9 mouse cellular contexts compared by ENCODE assay signal in the genomic region with DNA sequence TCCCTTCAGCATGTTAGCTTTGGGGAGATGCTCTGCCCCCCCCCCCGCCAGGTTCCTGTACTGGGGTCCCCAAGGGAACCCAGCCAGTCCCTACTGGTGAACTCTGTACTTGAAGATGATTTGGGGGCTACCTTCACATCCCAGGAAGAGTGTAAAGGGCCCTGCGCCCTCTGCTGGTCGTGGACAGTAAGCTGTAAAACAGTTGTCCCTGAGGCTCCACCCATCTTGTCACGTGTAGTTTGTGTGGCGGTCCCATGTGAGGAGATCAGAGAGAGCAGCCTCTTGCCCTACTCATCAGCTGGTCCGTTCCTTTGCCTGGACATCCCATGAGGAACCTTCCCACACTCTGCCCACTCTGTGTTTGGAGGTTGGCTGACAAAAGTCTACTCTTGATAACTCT. TPM values are rescaled to one million over a fixed set of nuclear protein-coding genes. Genes with fewer than 3 reads are reported as not detected.
DNase-seq lines count a peak whose midpoint lies in the region; ATAC-seq lines count a peak whose summit lies in the region.
"Had no signal": no experiment of that assay in that cellular context is flagged by ENCODE, and none has a peak within 500 bp of the region (broad histone marks: within the 10 kb centered on the region; RNA-seq: fewer than 3 reads in every experiment).

No protein-coding gene starts in this region.

- no peak for ATAC-seq in hindbrain, embryonic 13.5 days (ENCODE audit: low FRiP score)
- ATAC-seq in frontal cortex, adult (ENCODE audit: low TSS enrichment) = no peak

- H3K27me3 ChIP-seq in hindbrain, embryonic 13.5 days = no peaks in the 10 kb centered on the region

- no peak overlapping the region for H3K27ac ChIP-seq in hindbrain, embryonic 13.5 days

- H3K4me2 ChIP-seq in hindbrain, embryonic 13.5 days = peak overlapping the region; percentile 14

- WGBS in hindbrain, embryonic 13.5 days = 11% methylated on average over 6 of the region's 6 CpGs

- H3K4me3 ChIP-seq in hindbrain, embryonic 13.5 days = no peak overlapping the region

- no peaks in the 10 kb centered on the region for H3K36me3 ChIP-seq in hindbrain, embryonic 13.5 days

- no peak overlapping the region for H3K9ac ChIP-seq in hindbrain, embryonic 13.5 days

- no peaks in the 10 kb centered on the region for H3K4me1 ChIP-seq in hindbrain, embryonic 13.5 days (replicated peaks)

- intact Hi-C loops in left cerebral cortex, postnatal 4 days (cut with DNase I) = loop anchor here (5.0 kb wide), 1 partner anchor 282 kb away; no protein-coding TSS in a partner anchor

- peak; percentile 61 for DNase-seq in left cerebral cortex, postnatal 4 days
- DNase-seq in left cerebral cortex, adult 9 months (ENCODE audit: low spot score in 2 of 2) = no peak
- peak; percentile 28 for DNase-seq in T-cell, adult 2 months (ENCODE audit: low spot score)
- DNase-seq in embryo, embryonic 11.5 days (ENCODE audit: low read depth, low spot score) = peak; percentile 41
- DNase-seq in liver = peak; percentile 56
- DNase-seq in neural tube, embryonic 10.5 days (ENCODE audit: extremely low spot score, low spot score) = peak; percentile 62

- no peaks in the 10 kb centered on the region for H3K9me3 ChIP-seq in hindbrain, embryonic 13.5 days

RNA-seq across cellular contexts. Expression of gene Bpifb4, which starts 15.8 kb away (rescaled TPM):
- total RNA-seq in left cerebral cortex, postnatal 4 days (2021) = not detected
- polyA plus RNA-seq in hindbrain, embryonic 13.5 days (2015; fragmentation: Nextera tagmentation; extraction: Ambion mirVana) = not detected in 2 replicates
- total RNA-seq: gastrocnemius, postnatal 4 days had no signal

RNA-seq across cellular contexts. Expression of gene Bpifa6, which starts 20.9 kb away (rescaled TPM):
- total RNA-seq in left cerebral cortex, postnatal 4 days (2021) = not detected
- polyA plus RNA-seq in hindbrain, embryonic 13.5 days (2015; fragmentation: Nextera tagmentation; extraction: Ambion mirVana) = not detected in 2 replicates
- total RNA-seq: gastrocnemius, postnatal 4 days had no signal

RNA-seq across cellular contexts. Expression of gene Bpifb3, which starts 35.8 kb away (rescaled TPM):
- total RNA-seq in left cerebral cortex, postnatal 4 days (2021) = under 1 TPM in 1 of 2 experiments, not detected in 1; 0.40 TPM
- polyA plus RNA-seq in hindbrain, embryonic 13.5 days (2015; fragmentation: Nextera tagmentation; extraction: Ambion mirVana) = 0.12 TPM in 1 of 2 replicates, not detected in the other
- total RNA-seq: gastrocnemius, postnatal 4 days had no signal

RNA-seq across cellular contexts. Expression of gene Bpifb6, which starts 53.6 kb away (rescaled TPM):
- not detected for total RNA-seq in left cerebral cortex, postnatal 4 days (2021)
- polyA plus RNA-seq in hindbrain, embryonic 13.5 days (2015; fragmentation: Nextera tagmentation; extraction: Ambion mirVana) = not detected in 2 replicates
- total RNA-seq: gastrocnemius, postnatal 4 days had no signal

RNA-seq across cellular contexts. Expression of gene Bpifa2, which starts 54.2 kb away (rescaled TPM):
- not detected for total RNA-seq in left cerebral cortex, postnatal 4 days (2021)
- not detected in 2 replicates for polyA plus RNA-seq in hindbrain, embryonic 13.5 days (2015; fragmentation: Nextera tagmentation; extraction: Ambion mirVana)
- total RNA-seq: gastrocnemius, postnatal 4 days had no signal

Comparison
In these comparisons a context has a peak if more than half of its experiments do, and no peak if none do; other contexts are left out.
1. DNase-seq: peak in left cerebral cortex, postnatal 4 days (single experiment), T-cell, adult 2 months (single experiment), embryo, embryonic 11.5 days (single experiment), liver (single experiment) and neural tube, embryonic 10.5 days (single experiment); none in left cerebral cortex, adult 9 months (0 of 2).